Mouse (Mus musculus) left cerebral cortex, postnatal 4 days (tissue): ENCODE data around the gene Ddx27. TPM values are rescaled to one million over a fixed set of nuclear protein-coding genes. Genes with fewer than 3 reads are reported as not detected.

Source experiments
- DNase-seq: peaks from one replicate; pipeline ENCODE4 v3.0.0-alpha.2; 2022
- intact Hi-C: fragments of 180-260 bp; cut with DNase I; formaldehyde crosslinking; loops from one replicate; pipeline ENCODE4 v1.15.1; 2025
- total RNA-seq, 2 experiments: library from RNA; stranded (reverse); gene quantifications; 2 replicates each; pipeline ENCODE4 v1.2.3; 2021

Ddx27 gene
- total RNA-seq, 2 experiments from 2014 or later, result 44.2 to 46.4 TPM

DNA sequence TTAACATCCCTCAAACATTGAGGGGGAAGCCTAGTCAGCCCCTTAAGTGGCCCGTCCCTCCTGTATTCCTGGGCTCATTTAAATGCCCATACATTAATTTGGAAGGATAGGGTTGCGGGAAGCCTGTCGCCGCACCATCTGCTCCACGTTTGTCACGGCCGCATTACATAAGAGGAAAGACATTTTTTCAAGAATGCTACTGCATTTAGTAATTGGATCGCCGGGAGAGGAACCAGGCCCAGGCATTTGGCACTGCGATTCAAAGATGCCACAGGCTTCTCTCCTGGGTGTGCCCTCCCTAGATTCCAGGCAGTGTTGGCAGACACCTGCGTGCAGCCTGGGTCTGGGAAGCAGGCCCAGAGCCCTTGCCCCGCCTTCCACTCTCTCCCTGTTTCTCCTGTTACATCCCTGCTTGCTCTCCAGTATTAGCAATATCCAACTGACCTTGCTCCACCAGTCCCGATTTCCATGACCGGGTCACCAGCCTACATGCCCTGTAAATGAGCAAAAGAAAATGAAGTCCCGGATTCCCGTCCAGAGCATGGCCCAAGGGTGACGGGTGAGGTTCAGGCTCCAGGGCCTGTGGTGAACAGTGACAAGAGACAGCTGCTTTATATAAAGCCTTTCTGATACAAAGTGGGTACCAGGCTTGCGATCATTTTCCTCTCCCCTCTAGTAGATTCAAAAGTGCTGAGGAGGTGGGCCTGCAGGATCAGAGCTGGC, 64.7 kb downstream of the Ddx27 start:
- intact Hi-C loops, result no loop called here
- peak; percentile 57 for DNase-seq

DNA sequence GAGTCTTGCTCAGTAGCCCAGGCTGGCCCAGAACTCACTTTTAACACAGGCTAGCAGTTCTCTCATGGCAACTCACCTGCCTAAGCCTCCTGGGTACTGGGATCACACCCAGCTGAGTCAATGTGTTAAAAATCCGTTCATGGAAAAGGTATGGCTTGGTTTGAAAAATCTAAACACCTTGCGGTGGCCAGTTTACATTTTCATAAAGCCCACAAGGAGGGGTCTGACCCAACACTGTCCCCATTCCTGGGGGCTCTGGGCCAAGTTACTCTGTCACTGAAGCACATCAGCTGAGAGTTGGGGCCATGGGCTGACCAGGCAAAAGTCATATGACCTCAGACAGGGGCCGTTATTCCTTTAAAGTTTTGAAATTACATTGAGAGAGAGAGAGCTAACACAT, 65.4 kb downstream of the Ddx27 start:
- intact Hi-C loops, result no loop called here
- no peak for DNase-seq

DNA sequence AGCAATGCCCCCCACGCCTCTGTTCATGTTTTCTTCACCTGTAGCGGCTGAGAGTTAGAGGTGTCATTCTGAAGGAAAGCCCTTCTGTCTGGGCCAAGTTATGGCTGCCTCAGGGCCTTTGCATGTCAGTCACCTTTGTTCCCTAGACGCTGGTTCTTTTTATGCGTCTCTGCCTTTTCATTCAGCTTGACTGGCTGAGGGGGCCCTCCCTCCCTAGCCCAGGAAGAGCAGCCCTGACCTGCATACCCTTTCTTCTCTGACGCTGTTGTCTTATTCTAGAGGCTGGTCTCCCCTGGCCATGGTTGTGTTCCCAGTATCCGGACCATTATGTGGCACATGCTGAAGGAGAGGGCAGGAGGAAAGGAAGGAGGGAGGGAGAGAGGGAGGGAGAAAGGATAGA, 66.1 kb downstream of the Ddx27 start:
- intact Hi-C loops, result no loop called here
- no peak for DNase-seq

DNA sequence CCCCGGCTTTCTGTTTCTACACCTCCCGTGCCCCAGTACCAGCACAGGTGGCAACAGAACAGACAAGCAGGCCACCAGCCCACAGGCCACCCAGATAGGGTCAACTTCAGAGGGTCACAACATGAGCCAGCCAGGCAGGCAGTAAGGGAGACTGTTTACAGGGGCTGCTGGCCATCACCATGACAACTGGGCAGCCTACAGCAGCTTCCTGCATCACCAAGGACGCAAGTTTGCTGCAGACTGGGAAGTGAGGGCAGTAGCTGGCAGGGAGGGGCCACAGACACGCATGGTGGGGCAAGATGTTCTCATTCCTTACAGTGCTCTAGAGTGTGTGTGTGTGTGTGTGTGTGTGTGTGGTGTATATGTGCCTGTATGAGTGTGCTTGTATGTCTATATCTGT, 66.6 kb downstream of the Ddx27 start:
- intact Hi-C loops, result no loop called here
- DNase-seq, result no peak

Other genes starting within 250 kb of the Ddx27 start
- gene Trp53rkb, start 222.7 kb upstream of the Ddx27 start, total RNA-seq, result 10 to 100 TPM in 1 of 2 experiments, 1 to 10 TPM in 1; 7.7 to 12.1 TPM
- 10 to 100 TPM; 34.4 to 35.3 TPM for gene Arfgef2, start 209.6 kb upstream of the Ddx27 start, total RNA-seq
- gene Cse1l, start 109.2 kb upstream of the Ddx27 start, total RNA-seq, result 10 to 100 TPM; 81.4 to 83.7 TPM
- 100 to 1,000 TPM; 111 TPM for gene Stau1, start 18.9 kb upstream of the Ddx27 start, total RNA-seq
- gene Znfx1, start 47.8 kb downstream of the Ddx27 start, total RNA-seq, result 10 to 100 TPM; 30.3 to 32.1 TPM
- 10 to 100 TPM; 46.5 to 50.9 TPM for gene Kcnb1, start 175.0 kb downstream of the Ddx27 start, total RNA-seq
- gene Ptgis, start 225.4 kb downstream of the Ddx27 start, total RNA-seq, result 1 to 10 TPM; 2.6 to 3.2 TPM